In genomic region chr1:106961023-106961422, GRCm38 (mm10) we compare ENCODE assay signal across 9 mouse cellular contexts. TPM values are rescaled to one million over a fixed set of nuclear protein-coding genes. Genes with fewer than 3 reads are reported as not detected.
A peak's percentile ranks its signal among the peaks of the same experiment; 100 is the strongest.
DNase-seq lines count a peak whose midpoint lies in the region; ATAC-seq lines count a peak whose summit lies in the region.
"Had no signal": no experiment of that assay in that cellular context is flagged by ENCODE, and none has a peak within 500 bp of the region (broad histone marks: within the 10 kb centered on the region; RNA-seq: fewer than 3 reads in every experiment).

No protein-coding gene starts in this region.

- peak; percentile 93 for ATAC-seq in granulocyte monocyte progenitor cell, adult 5-6 weeks (replicated peaks; ENCODE audit: poor library complexity, severe bottlenecking)

- DNase-seq in cerebellum, postnatal 10 days, result peak; percentile 46 to 49
- DNase-seq in cerebellum, adult 11-12 months, result no peak
- peak; percentile 8 for DNase-seq in ovary, postnatal 36 days (ENCODE audit: low spot score)
- DNase-seq in ovary, adult 18-20 months (ENCODE audit: low spot score), result no peak
- peak; percentile 2 for DNase-seq in naive thymus-derived CD4-positive, alpha-beta T cell, adult 2 months (ENCODE audit: low read depth)
- no peak for DNase-seq in adipocyte (ENCODE audit: low spot score)
- no peak for DNase-seq in embryo, embryonic 10 days (ENCODE audit: low spot score)

RNA-seq across cellular contexts. Expression of gene Serpinb13, which starts 19.8 kb away (rescaled TPM):
- not detected in 2 replicates for total RNA-seq in granulocyte monocyte progenitor cell, adult 5-6 weeks (2014; fragmentation: Nextera tagmentation)
- not detected in 2 replicates for total RNA-seq in granulocyte monocyte progenitor cell, adult 5-6 weeks (2017)
- total RNA-seq: G1E had no signal

RNA-seq across cellular contexts. Expression of gene Serpinb12, which starts 26.8 kb away (rescaled TPM):
- not detected in 2 replicates for total RNA-seq in granulocyte monocyte progenitor cell, adult 5-6 weeks (2014; fragmentation: Nextera tagmentation)
- total RNA-seq in granulocyte monocyte progenitor cell, adult 5-6 weeks (2017), result 0.21 TPM in 1 of 2 replicates, not detected in the other

Comparison
In these comparisons a context has a peak if more than half of its experiments do, and no peak if none do; other contexts are left out.
1. DNase-seq: peak in cerebellum, postnatal 10 days (2 of 2), ovary, postnatal 36 days (single experiment) and naive thymus-derived CD4-positive, alpha-beta T cell, adult 2 months (single experiment); none in cerebellum, adult 11-12 months (single experiment), ovary, adult 18-20 months (single experiment), adipocyte (single experiment) and embryo, embryonic 10 days (single experiment).